Mouse (Mus musculus) MEL (cell line): ENCODE data around the gene Erc1. TPM values are rescaled to one million over a fixed set of nuclear protein-coding genes. Genes with fewer than 3 reads are reported as not detected.

Source experiments
- DNase-seq: peaks from one replicate; pipeline ENCODE4 v3.0.0; 2011; ENCODE audit warnings: low read depth, low spot score
- H3K27ac ChIP-seq: 2 replicates; pipeline ENCODE4 v1.5.1; 2012; ENCODE audit warnings: low read depth, mild to moderate bottlenecking, control low read depth, low read length, moderate library complexity; ENCODE audit not compliant: control insufficient read depth
- H3K27me3 ChIP-seq, 2 experiments: fragments of 150-350 bp in 1 of 2; sonication (generic) in 1 of 2; 2 replicates each; pipeline ENCODE4 v1.6.1; 2012; ENCODE audit warnings: low read length in 2 of 2, mild to moderate bottlenecking in 2 of 2, improper control_type of control experiment in 1 of 2, moderate library complexity in 1 of 2; ENCODE audit not compliant: insufficient read depth in 2 of 2, control insufficient read depth in 1 of 2
- H3K36me3 ChIP-seq, 2 experiments: 2 replicates each; pipeline ENCODE4 v1.6.1; 2012 to 2014; ENCODE audit warnings: low read length in 2 of 2, improper control_type of control experiment in 1 of 2, inconsistent platforms in 1 of 2, mild to moderate bottlenecking in 1 of 2; ENCODE audit not compliant: insufficient read depth in 2 of 2, control insufficient read depth in 1 of 2
- H3K4me1 ChIP-seq, 2 experiments: fragments of 150-350 bp in 1 of 2; sonication (generic) in 1 of 2; 2 replicates each; pipeline ENCODE4 v1.6.1; 2012; ENCODE audit warnings: low read length in 2 of 2, improper control_type of control experiment in 1 of 2, mild to moderate bottlenecking in 1 of 2; ENCODE audit not compliant: insufficient read depth in 2 of 2, control insufficient read depth in 1 of 2
- H3K4me3 ChIP-seq, 2 experiments: fragments of 150-350 bp in 1 of 2; sonication (generic) in 1 of 2; 2 replicates each; pipeline ENCODE4 v1.5.1; 2012; ENCODE audit warnings: low read depth in 2 of 2, low read length in 2 of 2, mild to moderate bottlenecking in 2 of 2, moderate library complexity in 2 of 2, control low read depth in 1 of 2, improper control_type of control experiment in 1 of 2; ENCODE audit not compliant: control insufficient read depth in 1 of 2, insufficient read depth in 1 of 2
- H3K79me2 ChIP-seq: 2 replicates; pipeline ENCODE4 v1.6.1; 2012; ENCODE audit warnings: mild to moderate bottlenecking, low read length, moderate library complexity; ENCODE audit not compliant: control insufficient read depth, poor library complexity, insufficient read depth
- H3K9ac ChIP-seq: 2 replicates; pipeline ENCODE4 v1.6.1; 2012; ENCODE audit warnings: low read depth, mild to moderate bottlenecking, control low read depth, low read length, moderate library complexity; ENCODE audit not compliant: control insufficient read depth, poor library complexity, severe bottlenecking
- H3K9me3 ChIP-seq: fragments of 150-350 bp; sonication (generic); replicated peaks from 2 replicates; pipeline ENCODE4 v1.6.1; 2012; ENCODE audit warnings: mild to moderate bottlenecking, low read length, improper control_type of control experiment, moderate library complexity; ENCODE audit not compliant: insufficient read depth
- CHD1 ChIP-seq: IDR thresholded peaks from 2 replicates; pipeline ENCODE4 v1.6.1; 2012; ENCODE audit warnings: low read depth, mild to moderate bottlenecking, inconsistent platforms, low read length, improper control_type of control experiment
- CHD2 ChIP-seq: IDR thresholded peaks from 2 replicates; pipeline ENCODE4 v1.6.1; 2011; ENCODE audit warnings: low read length, improper control_type of control experiment
- CTCF ChIP-seq, 3 experiments: IDR thresholded peaks in 2 of 3; conservative IDR thresholded peaks in 1 of 3; 2 replicates each; pipeline ENCODE4 v1.5.1; 2011 to 2012; ENCODE audit warnings: low read length in 3 of 3, low read depth in 2 of 3, mild to moderate bottlenecking in 2 of 3, improper control_type of control experiment in 1 of 3, inconsistent platforms in 1 of 3, mixed read lengths in 1 of 3, moderate library complexity in 1 of 3; ENCODE audit not compliant: control insufficient read depth in 1 of 3, insufficient read depth in 1 of 3, poor library complexity in 1 of 3, severe bottlenecking in 1 of 3
- E2F4 ChIP-seq: IDR thresholded peaks from 2 replicates; pipeline ENCODE4 v1.6.1; 2011; ENCODE audit warnings: low read depth, low read length, improper control_type of control experiment, borderline replicate concordance
- GABPA ChIP-seq: IDR thresholded peaks from 2 replicates; pipeline ENCODE4 v1.6.1; 2012; ENCODE audit warnings: low read depth, mild to moderate bottlenecking, inconsistent platforms, low read length, improper control_type of control experiment, moderate library complexity
- GATA1 ChIP-seq: IDR thresholded peaks from 2 replicates; pipeline ENCODE4 v1.6.1; 2011; ENCODE audit warnings: low read depth, low read length, improper control_type of control experiment
- MAFK ChIP-seq: IDR thresholded peaks from 2 replicates; pipeline ENCODE4 v1.6.1; 2011; ENCODE audit warnings: low read depth, mild to moderate bottlenecking, low read length, improper control_type of control experiment, borderline replicate concordance
- MAX ChIP-seq: IDR thresholded peaks from 2 replicates; pipeline ENCODE4 v1.6.1; 2011; ENCODE audit warnings: low read length, improper control_type of control experiment
- MAZ ChIP-seq: IDR thresholded peaks from 2 replicates; pipeline ENCODE4 v1.6.1; 2012; ENCODE audit warnings: low read depth, mild to moderate bottlenecking, inconsistent platforms, low read length, improper control_type of control experiment
- MXI1 ChIP-seq: IDR thresholded peaks from 2 replicates; pipeline ENCODE4 v1.6.1; 2011; ENCODE audit warnings: mild to moderate bottlenecking, low read depth, low read length, improper control_type of control experiment
- MYB ChIP-seq: IDR thresholded peaks from 2 replicates; pipeline ENCODE4 v1.6.1; 2011; ENCODE audit warnings: mild to moderate bottlenecking, low read depth, low read length, improper control_type of control experiment
- NELFE ChIP-seq: IDR thresholded peaks from 2 replicates; pipeline ENCODE4 v1.6.1; 2011; ENCODE audit warnings: low read depth, low read length, improper control_type of control experiment
- NRF1 ChIP-seq: IDR thresholded peaks from 2 replicates; pipeline ENCODE4 v1.6.1; 2014; ENCODE audit warnings: low read depth, mild to moderate bottlenecking, inconsistent platforms, low read length, improper control_type of control experiment, moderate library complexity; ENCODE audit not compliant: poor library complexity, insufficient read depth, severe bottlenecking
- POLR2A ChIP-seq, 2 experiments: IDR thresholded peaks; 2 replicates each; pipeline ENCODE4 v1.6.1; 2011 to 2012; ENCODE audit warnings: low read length in 2 of 2, mild to moderate bottlenecking in 2 of 2, control low read depth in 1 of 2, improper control_type of control experiment in 1 of 2, low read depth in 1 of 2, moderate library complexity in 1 of 2; ENCODE audit not compliant: control insufficient read depth in 1 of 2, insufficient read depth in 1 of 2, poor library complexity in 1 of 2
- POLR2AphosphoS2 ChIP-seq: IDR thresholded peaks from 2 replicates; pipeline ENCODE4 v1.6.1; 2011; ENCODE audit warnings: low read length, improper control_type of control experiment
- POLR2AphosphoS5 ChIP-seq: IDR thresholded peaks from 2 replicates; pipeline ENCODE4 v1.6.1; 2012; ENCODE audit warnings: low read depth, borderline replicate concordance, mild to moderate bottlenecking, inconsistent platforms, low read length, moderate library complexity, mixed read lengths
- RAD21 ChIP-seq: IDR thresholded peaks from 2 replicates; pipeline ENCODE4 v1.6.1; 2011; ENCODE audit warnings: mild to moderate bottlenecking, low read depth, low read length, improper control_type of control experiment
- RCOR1 ChIP-seq: IDR thresholded peaks from 2 replicates; pipeline ENCODE4 v1.6.1; 2012; ENCODE audit warnings: low read depth, mild to moderate bottlenecking, inconsistent platforms, low read length, improper control_type of control experiment
- SIN3A ChIP-seq: IDR thresholded peaks from 2 replicates; pipeline ENCODE4 v1.6.1; 2012; ENCODE audit warnings: low read length, improper control_type of control experiment, inconsistent platforms
- TBP ChIP-seq: IDR thresholded peaks from 2 replicates; pipeline ENCODE4 v1.8.0; 2011; ENCODE audit warnings: low read depth, low read length, improper control_type of control experiment
- TCF12 ChIP-seq: IDR thresholded peaks from 2 replicates; pipeline ENCODE4 v1.6.1; 2014; ENCODE audit warnings: low read depth, mild to moderate bottlenecking, inconsistent platforms, low read length, improper control_type of control experiment, moderate library complexity
- USF1 ChIP-seq: IDR thresholded peaks from 2 replicates; pipeline ENCODE4 v1.6.1; 2014; ENCODE audit warnings: low read depth, mild to moderate bottlenecking, inconsistent platforms, low read length, improper control_type of control experiment, moderate library complexity
- ZC3H11A ChIP-seq: IDR thresholded peaks from 2 replicates; pipeline ENCODE4 v1.6.1; 2012; ENCODE audit warnings: low read depth, mild to moderate bottlenecking, inconsistent platforms, low read length, improper control_type of control experiment
- ZNF384 ChIP-seq: IDR thresholded peaks from 2 replicates; pipeline ENCODE4 v1.6.1; 2012; ENCODE audit warnings: low read depth, mild to moderate bottlenecking, inconsistent platforms, low read length, improper control_type of control experiment
- polyA plus RNA-seq, 2 experiments: library from polyadenylated mRNA; stranded (reverse) in 1 of 2; unstranded in 1 of 2; fragments of >175 nt in 1 of 2; fragments of >200 nt in 1 of 2; gene quantifications; 2 replicates each; pipeline versions ENCODE4 v1.2.1 to v1.2.4; 2012; ENCODE audit warnings: low replicate concordance in 2 of 2, low read depth in 1 of 2; ENCODE audit not compliant: insufficient read length in 2 of 2, insufficient read depth in 1 of 2, missing spikeins in 1 of 2
- total RNA-seq: library from RNA; depleted of rRNA; stranded (reverse); fragments of 300-350 nt; gene quantifications from 2 replicates; pipeline ENCODE4 v1.2.3, GENCODE M21; 2012

Erc1 gene
- total and polyA plus RNA-seq, 3 experiments = 3.8 to 79.9 (median 9.4) TPM

DNA sequence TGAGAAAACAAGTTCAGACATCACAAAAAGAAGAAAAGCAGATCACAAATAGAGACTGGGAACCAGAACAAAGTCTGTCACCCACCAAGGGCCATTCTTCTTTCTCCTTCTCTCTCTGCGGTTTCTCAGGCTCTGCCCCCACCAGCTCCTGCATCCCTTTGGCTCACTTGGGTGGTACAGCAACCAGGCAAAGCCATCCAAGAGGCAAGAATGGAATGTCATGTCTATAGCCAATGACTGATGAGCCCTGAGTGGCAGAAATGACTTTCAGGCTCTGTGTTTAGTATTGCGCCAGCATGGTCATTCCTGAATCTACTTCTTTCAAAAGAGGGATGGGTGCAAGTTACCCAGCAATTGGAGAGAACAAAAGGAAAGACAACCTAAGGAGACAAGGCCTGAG, 257.1 kb downstream of the Erc1 start:
- no peaks in the 10 kb centered on the region for H3K79me2 ChIP-seq
- no peak overlapping the region for H3K9ac ChIP-seq
- no peaks in the 10 kb centered on the region for H3K9me3 ChIP-seq
- DNase-seq = no peak
- no peaks in the 10 kb centered on the region for H3K4me1 ChIP-seq
- TF ChIP-seq CHD2 = no peak
- no peak for TF ChIP-seq GATA1
- TF ChIP-seq RAD21 = no peak
- no peak for TF ChIP-seq TBP
- no peak for TF ChIP-seq TCF12
- no peak for TF ChIP-seq MAFK
- TF ChIP-seq MAZ = no peak
- TF ChIP-seq E2F4 = no peak
- TF ChIP-seq NRF1 = no peak
- TF ChIP-seq NELFE = no peak
- no peak for TF ChIP-seq CHD1
- no peaks in the 10 kb centered on the region for H3K27me3 ChIP-seq
- H3K36me3 ChIP-seq = no peaks in the 10 kb centered on the region; a peak in 1 of 4 replicates
- no peak overlapping the region for H3K27ac ChIP-seq
- H3K4me3 ChIP-seq = no peak overlapping the region

DNA sequence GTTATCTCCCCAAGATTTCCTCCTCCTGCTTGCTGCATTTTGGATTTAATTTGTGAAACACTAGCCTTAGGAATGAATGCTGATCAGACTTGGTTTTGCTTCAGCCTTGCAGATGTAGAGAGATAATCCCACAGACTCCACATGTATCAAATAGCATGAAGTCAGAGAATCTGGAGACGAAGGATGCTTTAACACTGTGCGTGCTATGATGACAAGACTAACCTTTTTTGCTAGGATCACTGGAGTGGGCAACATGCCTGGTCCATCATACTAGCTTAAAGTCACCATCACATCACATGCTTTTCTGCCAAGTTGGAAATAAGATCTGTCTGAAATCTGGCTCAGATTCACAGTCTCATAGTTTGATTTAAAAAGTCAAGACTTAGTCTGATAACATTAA, 260.1 kb downstream of the Erc1 start:
- Histone ChIP-seq H3K4me1 (no peaks in the 10 kb centered on the region), H3K27ac (no peak overlapping the region), H3K27me3 (no peaks in the 10 kb centered on the region), H3K4me3 (no peak overlapping the region), H3K79me2 (no peaks in the 10 kb centered on the region), H3K36me3 (no peaks in the 10 kb centered on the region; a peak in 1 of 4 replicates), H3K9ac (no peak overlapping the region), H3K9me3 (no peaks in the 10 kb centered on the region)
- no peak for TF ChIP-seq RAD21
- no peak for TF ChIP-seq GATA1
- TF ChIP-seq MAX = no peak
- TF ChIP-seq POLR2AphosphoS5 = no peak
- TF ChIP-seq CTCF (IDR thresholded peaks at IDR 0.05 in 2 of 3, conservative IDR thresholded peaks at IDR 0.05 in 1 of 3; ENCODE audit: control insufficient read depth in 1 of 3, insufficient read depth in 1 of 3, low read depth in 2 of 3, low read length in 3 of 3, poor library complexity in 1 of 3, severe bottlenecking in 1 of 3) = no peak
- TF ChIP-seq CHD1 = no peak
- no peak for DNase-seq

DNA sequence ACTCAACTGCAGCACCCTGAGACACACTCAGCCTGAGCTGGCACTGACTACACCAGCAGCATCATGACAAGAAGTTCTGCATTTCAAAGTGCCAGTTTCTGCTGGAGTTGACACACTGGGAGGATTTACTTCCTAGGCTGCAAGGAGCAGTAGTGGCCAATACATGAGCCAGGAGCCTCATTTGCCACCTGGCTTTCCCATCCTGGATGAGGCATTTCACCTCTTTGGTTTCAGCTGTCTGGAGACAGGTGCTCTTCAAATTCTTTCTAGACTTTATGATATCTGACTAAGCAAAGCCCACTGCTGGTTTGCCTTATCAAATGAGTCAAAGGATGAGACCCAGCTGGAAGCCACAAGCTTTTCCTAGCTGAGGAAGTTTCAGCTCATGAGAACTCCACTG, 260.5 kb downstream of the Erc1 start:
- Histone ChIP-seq H3K36me3 (no peaks in the 10 kb centered on the region; a peak in 1 of 4 replicates), H3K27ac (no peak overlapping the region), H3K9me3 (no peaks in the 10 kb centered on the region), H3K4me3 (no peak overlapping the region), H3K27me3 (no peaks in the 10 kb centered on the region), H3K9ac (no peak overlapping the region), H3K4me1 (no peaks in the 10 kb centered on the region), H3K79me2 (no peaks in the 10 kb centered on the region)
- no peak for DNase-seq
- no peak for TF ChIP-seq MAFK
- no peak for TF ChIP-seq SIN3A
- no peak for TF ChIP-seq USF1
- no peak for TF ChIP-seq POLR2AphosphoS5
- no peak for TF ChIP-seq ZNF384
- no peak for TF ChIP-seq POLR2A (IDR thresholded peaks at IDR 0.05; ENCODE audit: control insufficient read depth in 1 of 2, insufficient read depth in 1 of 2, low read depth in 1 of 2, low read length in 2 of 2, poor library complexity in 1 of 2)
- no peak for TF ChIP-seq RAD21
- TF ChIP-seq E2F4 = no peak
- TF ChIP-seq MXI1 = no peak
- TF ChIP-seq CHD1 = no peak
- TF ChIP-seq MYB = no peak
- no peak for TF ChIP-seq RCOR1
- TF ChIP-seq MAX = no peak
- TF ChIP-seq MAZ = no peak
- TF ChIP-seq ZC3H11A = no peak
- no peak for TF ChIP-seq NRF1
- TF ChIP-seq TCF12 = no peak
- no peak for TF ChIP-seq GABPA
- TF ChIP-seq POLR2AphosphoS2 = no peak
- TF ChIP-seq CTCF (IDR thresholded peaks at IDR 0.05 in 2 of 3, conservative IDR thresholded peaks at IDR 0.05 in 1 of 3; ENCODE audit: control insufficient read depth in 1 of 3, insufficient read depth in 1 of 3, low read depth in 2 of 3, low read length in 3 of 3, poor library complexity in 1 of 3, severe bottlenecking in 1 of 3) = no peak
